Mouse (Mus musculus) embryo, embryonic 11 days (tissue): ENCODE results near the gene Dnah10.
"Not testable (repeated sequence)": the region's sequence is repeated elsewhere in the genome, so short reads cannot be mapped to it uniquely, and the experiment has no call there.

ENCODE experiments used
- DNase-seq: peaks from one replicate; pipeline ENCODE4 v3.0.0-alpha.2; 2015

Dnah10 gene

DNA sequence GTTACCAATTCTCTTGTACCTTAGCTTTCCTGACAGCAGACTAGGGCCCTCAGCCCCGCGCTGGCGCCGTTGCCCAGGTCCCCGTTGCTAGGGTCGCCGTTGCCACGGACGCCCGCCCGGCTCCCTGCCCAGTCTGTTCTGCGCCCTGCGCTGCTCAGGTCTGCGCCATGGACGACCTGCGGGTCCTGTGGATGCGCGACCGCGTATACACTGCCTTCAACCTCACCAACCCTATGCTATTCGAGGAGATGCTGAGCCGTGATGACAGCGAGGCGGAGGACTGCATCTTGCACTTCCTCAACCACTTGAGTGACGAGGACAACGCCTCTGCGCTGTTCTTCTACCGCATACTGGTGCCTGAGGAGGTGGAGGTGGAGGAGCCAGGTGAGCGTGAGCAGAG, at the start of gene Dnah10:
Dnah10 (plus strand) TSS at position 89 of the 400 bp plus-strand sequence.
- DNase-seq: peak; percentile 50

DNA sequence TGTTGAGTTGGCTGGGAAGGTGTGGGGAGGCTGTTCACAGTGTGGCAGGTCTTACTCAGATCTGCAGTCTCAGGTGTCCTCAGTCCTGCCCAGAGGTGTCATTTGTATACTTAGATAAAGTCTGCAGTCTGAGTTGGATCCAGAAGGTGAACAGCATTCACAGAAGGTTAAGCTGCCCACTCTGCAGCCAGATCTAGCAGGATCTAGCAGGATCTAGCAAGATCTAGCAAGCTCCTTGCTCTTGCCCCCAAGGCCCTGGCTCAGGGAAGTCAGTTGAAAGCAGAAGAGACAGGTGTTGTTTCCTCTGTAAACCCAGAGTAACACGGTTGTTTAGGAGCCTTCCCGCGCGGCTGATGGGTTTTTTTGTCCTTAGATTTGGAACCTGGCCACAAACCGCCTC, 11.1 kb upstream of the Dnah10 start:
- no peak for DNase-seq

DNA sequence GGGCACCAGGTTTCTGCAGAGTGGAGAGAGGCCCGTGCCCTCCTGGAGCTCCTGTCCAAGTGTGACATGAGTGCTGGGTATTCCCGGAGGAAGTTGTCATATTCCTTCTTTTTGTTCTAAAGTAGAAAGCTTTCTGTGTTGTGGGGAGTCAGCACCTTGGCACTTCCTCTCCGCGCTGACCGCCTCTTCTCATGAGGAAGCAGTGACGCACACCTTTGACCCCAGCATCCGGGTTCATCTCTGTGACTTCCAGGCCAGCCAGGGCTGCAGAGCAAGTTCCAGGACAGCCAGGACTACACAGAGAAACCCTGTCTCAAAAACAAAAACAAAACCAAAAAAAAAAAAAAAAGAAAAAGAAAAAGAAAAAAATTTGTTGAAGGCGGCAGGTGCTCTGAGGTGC, 9.8 kb upstream of the Dnah10 start:
- no peak for DNase-seq

DNA sequence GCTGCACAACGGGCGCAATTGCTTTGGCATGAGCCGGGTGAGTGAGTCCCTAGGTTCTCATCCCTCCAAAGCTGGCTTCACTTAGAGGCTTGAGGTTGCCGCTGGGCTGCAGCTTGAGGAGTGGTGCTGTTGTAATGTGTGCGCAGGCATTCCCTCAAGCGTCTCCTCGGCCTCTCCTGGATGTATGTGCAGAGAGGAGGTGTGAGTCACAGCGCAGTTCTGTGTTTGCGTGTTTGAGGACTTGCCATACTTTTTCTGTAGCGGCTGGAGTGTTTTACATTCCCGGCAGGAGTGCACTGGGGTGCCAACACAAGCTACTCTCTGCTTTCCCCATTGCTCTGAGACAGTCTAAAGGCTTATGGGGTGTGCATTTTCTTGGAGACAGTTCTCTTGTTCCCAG, 6.9 kb upstream of the Dnah10 start:
- DNase-seq: no peak

DNA sequence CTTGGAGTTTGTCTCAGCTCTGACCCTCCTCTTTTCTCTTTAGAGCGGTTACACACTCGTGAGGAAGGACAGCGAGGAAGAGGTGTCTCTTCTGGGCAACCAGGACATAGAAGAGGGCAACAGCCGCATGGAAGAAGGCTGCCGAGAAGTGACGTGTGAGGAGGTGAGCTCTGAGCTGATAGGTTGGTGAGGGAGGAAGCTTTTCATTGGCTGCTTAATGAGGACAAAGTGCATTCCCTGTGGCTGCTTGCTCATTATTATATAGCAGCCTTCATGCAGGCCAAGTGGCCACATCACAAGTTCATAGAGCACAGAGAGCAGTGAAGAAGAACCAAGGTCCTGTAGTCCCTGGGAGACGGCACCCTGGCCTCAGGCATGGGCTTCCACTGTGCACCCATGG, 6.5 kb upstream of the Dnah10 start:
- no peak for DNase-seq

DNA sequence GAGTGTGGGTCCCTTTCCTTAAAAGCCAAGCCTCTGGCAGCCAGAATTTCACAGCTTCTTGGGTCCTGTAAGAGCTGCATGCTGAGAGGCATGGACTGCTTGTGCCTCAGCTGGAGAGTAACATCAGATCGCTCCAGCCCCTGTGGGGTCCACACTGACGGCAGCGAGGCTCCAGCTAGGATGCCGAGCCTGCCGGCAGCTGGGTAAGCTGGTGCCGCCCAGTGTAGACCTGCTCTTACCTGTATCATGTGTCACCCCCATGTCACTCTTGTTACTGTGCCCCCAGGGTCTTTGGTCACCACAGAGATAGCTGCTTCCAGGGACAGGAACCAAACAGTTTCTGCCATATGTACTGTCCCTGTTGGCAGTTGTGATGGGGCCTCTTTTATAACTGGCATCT, 1.8 kb upstream of the Dnah10 start:
- DNase-seq: no peak

DNA sequence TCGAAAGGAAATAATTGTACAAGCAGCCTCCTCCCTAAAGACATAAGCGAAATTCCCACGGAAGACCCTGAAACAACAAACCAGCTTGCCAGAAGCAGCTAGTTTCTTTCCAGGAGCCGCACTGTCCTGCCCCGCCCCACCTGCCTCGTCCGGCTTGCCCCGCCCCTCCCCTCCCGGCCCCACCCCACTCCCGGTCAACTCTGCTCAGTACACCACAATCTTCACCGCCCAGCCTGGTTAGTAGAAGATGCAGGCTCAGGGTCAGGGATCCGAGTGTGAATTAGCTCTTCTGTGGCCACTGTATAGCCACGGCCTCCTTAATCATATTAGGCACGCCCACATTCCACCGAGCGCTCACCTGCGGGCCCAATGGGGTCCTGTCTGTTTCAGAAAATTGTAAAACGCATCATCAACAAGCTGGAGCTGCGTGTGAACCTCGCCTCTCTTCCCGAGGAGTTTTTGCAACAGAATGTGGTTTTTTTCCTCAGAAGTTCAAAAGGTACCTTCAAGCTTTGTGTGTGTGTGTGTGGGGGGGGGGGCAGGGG, 4.8 kb downstream of the Dnah10 start:
- DNase-seq: peak; percentile 26

DNA sequence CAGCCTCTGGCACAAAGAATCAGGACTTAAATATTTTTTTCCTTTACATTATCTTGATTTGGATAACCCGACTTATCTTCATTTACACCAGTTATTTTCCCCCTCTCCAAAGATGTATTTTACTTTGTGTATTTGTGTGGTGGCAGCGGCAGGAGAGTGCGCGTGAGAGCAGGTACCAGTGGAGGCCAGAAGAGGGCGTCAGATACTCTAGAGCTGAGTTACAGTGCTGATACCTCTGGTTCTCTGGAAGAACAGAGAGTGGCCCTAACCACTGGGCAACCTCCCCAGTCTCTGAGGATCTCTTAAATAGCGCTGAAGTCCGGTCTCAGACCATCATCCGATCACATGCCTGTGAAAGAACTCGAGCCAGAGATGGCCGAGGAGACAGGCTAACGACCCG, 9.1 kb downstream of the Dnah10 start:
- DNase-seq: no peak

DNA sequence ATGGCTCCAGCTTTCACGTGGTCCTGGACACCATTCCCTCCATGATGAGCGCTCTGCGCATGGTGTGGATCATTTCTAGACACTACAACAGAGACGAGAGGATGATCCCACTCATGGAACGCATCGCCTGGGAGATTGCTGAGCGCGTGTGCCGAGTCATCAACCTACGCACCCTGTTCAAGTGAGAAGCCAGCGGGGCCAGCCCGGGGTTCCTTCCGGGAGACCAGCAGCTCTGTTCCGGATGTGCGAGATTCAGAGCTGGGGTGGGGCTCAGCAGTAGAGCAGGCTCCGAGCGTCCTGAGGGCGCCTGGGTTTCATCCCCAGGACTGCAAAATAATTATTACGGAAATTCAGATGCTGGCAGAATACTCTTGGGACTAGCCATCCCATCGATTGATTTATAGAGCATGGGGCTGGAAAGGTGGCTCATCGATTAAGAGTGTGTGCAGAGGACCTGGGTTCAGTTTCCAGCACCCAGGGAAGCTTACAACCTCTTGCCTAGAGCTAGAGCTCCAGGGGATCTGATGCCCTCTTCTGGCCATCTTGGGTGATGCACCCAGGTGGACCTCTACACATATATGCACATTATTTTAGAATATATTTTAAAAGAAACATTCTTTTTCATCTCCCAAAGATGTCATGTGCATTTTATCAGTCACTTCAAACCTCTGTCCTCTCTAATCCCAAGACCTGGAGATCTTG, 17.2 kb downstream of the Dnah10 start:
- DNase-seq: no peak

DNA sequence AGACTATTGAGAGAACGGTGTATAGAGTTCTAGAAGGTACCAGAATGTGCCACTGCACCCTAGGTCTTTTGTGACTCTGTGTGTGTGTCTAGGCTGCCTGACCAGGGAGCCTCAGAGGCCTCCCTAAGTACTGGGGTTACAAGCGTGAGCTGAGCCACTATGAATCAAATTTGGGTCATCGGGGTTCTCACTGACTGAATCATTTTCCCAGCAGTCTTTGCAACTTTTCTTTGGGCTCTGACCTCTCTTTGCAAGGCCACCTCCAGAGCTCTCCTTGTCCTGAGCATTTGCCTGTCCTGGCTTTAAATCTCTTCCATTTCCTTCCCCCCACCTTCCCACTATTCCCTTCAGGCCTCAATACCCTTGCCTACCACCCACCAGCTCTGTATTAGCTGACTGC, 19.0 kb downstream of the Dnah10 start:
- DNase-seq: no peak

DNA sequence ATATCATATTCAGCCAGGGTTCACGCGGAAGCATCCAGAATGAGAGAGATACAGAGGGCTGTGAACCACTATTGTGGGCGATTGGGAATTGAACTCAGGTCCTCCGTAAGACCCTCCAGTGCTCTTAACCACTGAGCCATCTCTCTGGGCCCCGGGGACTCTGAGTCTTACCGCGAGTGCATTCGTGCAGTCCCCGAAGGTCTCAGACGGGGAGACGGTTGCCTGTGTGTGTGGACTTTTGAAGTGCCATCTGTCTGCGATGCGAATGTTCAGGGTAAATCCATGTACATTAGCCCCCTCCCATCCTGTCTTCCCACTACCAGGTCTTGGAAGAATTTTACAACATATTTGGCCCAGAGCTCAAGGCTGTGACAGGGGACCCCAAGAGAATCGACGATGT, 21.3 kb downstream of the Dnah10 start:
- no peak for DNase-seq

DNA sequence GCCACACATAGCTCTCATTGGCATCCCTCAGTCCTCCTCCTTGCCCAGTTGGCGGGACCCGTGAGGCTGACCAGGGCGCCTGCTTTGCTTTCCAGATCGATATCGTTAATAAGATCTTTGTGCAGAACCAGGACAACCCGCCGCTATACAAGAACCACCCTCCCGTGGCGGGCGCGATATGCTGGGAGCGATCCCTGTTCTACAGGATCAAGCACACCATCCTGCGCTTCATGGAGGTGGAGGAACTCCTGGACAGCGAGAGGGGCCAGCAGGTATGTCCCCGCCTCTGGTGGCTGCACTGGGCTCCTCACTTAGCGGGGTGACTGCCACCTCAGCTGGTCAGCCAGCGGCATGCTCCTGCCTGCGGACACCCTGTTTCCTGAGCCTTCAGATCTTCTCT, 23.4 kb downstream of the Dnah10 start:
- no peak for DNase-seq

DNA sequence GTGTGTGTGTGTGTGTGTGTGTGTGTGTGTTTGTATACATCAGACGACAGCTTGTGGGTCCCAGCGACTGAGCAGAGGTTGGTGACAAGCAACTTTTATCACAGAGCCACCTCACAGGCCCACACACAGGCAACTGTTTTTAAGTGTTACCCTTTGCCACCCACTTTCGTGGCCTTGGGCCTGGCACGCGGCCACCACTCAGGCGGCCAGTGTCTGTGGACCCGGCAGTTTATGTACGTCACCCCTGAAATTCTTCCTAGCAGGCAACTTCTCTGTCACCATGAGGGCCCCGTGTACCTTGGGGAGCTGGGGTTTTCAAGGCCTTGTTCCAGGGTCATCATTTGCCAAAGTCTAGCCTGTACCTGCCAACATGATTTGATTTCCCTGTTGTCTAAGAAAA, 26.8 kb downstream of the Dnah10 start:
- DNase-seq: no peak

DNA sequence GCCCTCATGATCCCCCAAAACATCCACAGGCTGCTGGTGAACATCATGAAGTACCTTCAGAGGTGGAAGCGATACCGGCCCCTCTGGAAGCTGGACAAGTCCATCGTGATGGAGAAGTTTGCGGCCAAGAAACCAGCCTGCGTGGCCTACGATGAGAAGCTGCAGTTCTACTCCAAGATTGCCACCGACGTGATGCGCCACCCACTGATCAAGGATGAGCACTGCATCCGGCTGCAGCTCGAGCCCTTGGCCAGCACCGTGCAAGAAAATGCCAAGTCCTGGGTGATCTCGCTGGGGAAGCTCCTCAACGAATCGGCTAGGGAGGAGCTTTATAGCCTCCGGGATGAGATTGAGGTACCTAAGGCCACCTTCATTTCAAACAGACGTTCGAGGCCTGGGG, 36.1 kb downstream of the Dnah10 start:
- DNase-seq: peak; percentile 10

DNA sequence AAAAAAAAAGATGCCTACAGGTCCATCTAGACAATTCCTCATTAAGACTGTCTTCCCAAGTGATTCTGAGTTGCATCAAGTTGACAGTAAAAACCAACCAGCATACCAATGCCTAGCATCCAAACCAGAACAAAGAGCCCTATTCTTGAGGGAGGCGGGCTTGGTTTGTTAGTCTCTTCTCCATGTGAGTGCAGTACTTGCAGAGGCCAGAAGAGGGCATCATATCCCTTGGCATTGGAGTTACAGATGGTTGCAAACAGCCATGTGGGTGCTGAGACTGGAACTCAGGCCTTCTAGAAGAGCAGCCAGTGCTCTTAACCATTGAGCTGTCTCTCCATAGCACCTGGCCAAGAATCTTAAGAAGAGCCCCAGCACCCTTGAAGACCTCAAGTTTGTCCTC, 36.9 kb downstream of the Dnah10 start:
- DNase-seq: no peak

DNA sequence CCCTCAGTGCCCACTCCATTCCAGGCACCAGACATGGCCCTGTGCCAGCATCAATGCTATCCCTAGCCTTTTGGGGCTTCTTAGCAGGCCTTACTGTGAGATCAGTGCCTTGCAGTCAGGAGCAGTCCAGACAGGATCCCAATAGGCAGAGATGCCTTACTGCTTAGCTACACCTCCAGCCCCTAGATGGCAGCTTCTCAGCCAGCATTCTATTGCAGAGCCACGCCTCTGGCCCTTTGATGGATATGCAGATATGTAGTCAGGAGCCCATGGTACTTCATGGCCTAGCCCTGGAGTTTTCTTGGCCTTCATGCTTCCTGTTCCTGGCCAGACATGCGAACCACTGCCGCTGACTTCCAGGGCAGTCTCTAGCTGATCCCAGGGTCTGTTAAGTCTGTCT, 49.7 kb downstream of the Dnah10 start:
- no peak for DNase-seq

DNA sequence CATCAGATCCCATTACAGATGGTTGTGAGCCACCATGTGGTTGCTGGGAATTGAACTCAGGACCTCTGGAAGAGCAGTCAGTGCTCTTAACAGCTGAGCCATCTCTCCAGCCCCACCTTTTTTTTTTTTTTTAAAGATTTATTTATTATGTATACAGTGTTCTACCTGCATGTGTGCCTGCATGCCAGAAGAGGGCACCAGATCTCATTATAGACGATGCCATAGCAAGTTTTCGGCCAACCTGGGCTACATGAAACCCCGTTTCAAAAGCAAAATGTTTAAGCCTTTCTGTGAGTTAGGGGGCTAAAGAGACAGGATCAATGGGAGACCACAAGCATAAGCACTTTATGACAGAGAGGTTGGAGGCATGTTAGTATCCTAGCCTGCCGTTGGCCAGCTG, 51.4 kb downstream of the Dnah10 start:
- DNase-seq: not testable (repeated sequence)

DNA sequence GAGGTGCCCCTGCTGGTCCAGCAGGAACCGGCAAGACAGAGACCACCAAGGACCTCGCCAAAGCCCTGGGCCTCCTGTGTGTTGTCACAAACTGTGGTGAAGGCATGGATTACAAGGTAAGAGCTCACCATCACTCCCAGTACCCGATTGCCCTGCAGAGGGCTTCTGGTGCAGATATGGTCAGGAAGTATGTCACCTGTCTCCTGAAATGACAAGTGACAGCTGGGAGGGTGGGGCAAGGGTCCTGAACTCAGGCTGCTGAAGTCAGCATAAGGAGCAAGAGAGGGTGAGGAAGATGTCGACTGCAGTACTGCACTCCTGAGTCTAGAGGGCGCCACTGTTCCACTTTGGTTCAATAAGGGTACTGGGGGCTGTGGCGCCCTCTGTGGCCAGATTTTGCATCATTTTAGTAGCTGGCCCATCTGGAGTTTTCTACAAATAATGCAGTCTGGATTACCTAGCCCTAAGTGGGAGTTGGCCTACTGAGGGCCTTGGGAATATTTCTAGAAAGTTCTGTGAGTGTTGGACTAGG, 52.4 kb downstream of the Dnah10 start:
- DNase-seq: peak; percentile 29

DNA sequence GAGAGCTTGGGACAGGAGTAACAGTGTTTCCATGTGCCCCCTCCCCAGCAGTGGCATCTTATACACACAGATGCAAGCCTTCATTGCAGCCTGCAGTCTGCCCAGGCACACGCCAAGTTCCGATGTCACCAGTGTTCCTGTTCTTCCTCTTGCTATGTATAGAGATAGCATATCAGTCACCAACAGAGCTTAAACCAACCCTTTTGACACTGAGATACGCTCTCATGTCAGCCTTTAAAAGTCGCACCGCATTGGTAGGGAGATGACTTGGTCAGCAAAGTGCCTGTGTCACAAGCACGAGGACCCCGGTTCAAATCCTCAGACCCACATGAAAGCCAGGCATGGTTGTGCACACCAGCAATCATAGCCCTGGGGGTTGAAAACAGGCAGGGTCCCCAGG, 55.0 kb downstream of the Dnah10 start:
- DNase-seq: no peak

DNA sequence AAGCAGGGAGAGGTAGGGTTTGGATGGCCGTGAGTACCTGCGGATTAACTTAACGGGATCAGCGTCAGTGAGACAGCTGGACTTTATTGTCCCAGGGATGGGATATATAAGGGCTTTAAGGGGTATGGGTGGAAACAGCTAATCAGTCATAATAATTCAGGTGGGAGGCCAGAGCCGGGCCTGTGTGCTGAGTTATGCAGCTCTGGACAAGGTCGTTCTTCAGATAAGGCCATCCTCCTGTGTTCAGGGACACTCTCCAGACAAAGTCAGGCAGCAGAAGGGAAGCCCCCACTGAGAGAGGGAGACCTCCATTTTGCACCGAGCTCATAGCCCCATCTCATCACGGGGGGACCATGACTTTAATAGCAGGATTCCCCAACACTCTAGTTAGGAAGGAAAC, 56.8 kb downstream of the Dnah10 start:
- DNase-seq: no peak

DNA sequence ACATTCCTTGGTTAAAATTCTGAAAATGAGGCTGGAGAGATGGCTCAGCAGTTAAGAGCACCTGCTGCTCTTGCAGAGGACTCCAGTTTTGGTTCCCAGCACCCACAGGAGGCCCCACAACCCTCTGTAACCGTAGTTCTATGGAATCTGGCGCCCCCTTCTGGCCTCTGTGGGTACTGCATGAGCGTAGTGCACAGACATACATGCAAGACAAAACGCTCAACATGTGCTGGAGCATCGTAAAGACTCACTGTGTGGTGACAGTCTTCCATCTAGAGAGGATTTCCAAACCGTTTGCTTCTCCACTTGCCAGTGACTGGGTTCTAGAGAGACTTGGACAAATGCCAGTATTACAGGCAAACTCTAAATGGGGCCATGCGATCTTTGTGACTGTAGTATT, 60.8 kb downstream of the Dnah10 start:
- DNase-seq: no peak

DNA sequence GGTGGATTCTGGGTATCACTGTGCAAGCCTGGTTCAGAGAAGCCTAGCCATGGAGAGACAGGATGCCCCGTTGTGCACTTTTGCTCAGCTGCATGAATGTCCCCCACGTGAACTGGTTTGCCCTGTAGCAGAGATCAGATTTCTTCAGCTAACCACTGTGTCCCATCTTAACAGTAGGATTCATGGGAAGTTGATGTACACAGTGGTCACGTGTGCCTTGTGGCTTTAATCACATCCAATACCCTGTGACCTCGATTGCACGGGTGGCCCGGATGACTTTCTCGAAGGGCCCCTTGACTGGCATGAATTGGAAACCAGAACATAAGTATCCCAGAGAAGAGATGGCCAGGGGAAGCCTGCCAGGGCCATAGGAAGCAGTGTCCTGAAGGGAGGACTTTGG, 67.2 kb downstream of the Dnah10 start:
- no peak for DNase-seq

DNA sequence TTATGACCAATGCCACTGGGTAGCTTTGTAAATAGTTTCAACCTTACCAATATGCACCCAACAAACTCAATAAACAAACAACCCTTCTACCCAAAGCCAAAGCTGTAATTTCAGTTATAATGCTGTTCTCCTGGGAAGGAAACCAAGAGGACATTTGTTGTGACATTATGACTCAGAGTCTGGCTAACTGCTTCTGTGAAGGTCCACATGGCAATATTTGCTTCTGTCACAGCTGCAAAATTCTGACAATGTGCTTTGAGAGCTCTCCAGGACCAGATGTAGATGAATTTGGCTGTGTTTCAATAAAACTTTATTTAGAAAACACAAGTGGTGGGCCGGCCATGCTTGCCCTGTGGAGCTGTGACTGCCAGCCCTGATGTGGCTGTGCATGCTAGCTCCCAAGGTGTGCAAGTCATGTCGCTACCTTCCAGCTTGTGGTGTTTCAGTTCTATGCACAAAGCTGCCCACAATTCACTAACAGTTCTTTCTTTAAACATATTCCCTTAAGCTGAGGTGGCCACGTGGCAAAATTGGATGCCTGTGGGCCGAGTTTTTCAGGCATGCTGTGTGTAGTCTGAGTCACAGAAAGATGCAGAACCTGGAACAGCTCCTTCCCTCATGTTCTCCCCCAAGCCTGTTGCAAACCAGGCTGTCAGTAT, 85.0 kb downstream of the Dnah10 start:
- no peak for DNase-seq

DNA sequence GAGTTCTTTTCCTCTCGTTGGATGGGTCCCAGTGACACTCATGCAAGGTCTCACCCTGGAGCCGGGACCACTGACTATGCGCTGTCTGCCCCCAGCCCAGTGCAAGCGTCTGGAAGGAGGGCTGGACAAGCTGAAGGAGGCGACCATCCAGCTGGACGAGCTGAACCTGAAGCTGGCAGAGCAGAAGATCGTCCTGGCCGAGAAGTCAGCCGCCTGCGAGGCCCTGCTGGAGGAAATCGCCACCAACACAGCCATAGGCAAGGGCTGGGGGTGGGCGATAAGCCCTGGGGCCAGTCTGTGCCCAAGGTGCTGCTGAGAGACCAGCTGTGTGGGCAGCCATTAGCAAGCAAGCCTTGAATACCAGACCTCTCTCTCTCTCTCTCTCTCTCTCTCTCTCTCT, 87.6 kb downstream of the Dnah10 start:
- DNase-seq: no peak

DNA sequence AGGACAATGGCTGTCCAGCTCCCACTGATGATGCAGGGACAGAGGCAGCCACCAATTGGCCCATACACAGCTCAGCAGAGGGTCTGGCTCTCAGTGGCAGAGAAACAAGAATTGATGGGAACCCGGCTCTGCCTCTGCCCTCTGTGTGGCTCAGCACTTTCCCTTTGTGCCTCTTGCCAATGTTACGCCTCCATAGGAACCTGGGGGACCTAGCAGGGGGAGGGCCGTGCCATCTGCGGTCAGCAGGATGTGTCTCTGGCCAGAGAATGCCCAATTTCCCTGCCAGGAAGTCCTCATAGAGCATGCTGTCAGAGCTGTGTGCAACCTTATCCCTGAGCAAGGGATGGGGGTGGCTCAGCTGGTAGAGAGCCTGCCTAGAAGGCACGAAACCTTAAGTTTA, 89.9 kb downstream of the Dnah10 start:
- no peak for DNase-seq
